Mouse (Mus musculus) liver, adult (tissue): ENCODE measurements around the gene Nyap2.

Experiments
- GATA4 ChIP-seq: IDR thresholded peaks from 2 replicates; pipeline ENCODE4 v1.6.1; 2014; ENCODE audit warnings: mild to moderate bottlenecking, low read length; ENCODE audit not compliant: insufficient replicate concordance

Gene Nyap2

DNA sequence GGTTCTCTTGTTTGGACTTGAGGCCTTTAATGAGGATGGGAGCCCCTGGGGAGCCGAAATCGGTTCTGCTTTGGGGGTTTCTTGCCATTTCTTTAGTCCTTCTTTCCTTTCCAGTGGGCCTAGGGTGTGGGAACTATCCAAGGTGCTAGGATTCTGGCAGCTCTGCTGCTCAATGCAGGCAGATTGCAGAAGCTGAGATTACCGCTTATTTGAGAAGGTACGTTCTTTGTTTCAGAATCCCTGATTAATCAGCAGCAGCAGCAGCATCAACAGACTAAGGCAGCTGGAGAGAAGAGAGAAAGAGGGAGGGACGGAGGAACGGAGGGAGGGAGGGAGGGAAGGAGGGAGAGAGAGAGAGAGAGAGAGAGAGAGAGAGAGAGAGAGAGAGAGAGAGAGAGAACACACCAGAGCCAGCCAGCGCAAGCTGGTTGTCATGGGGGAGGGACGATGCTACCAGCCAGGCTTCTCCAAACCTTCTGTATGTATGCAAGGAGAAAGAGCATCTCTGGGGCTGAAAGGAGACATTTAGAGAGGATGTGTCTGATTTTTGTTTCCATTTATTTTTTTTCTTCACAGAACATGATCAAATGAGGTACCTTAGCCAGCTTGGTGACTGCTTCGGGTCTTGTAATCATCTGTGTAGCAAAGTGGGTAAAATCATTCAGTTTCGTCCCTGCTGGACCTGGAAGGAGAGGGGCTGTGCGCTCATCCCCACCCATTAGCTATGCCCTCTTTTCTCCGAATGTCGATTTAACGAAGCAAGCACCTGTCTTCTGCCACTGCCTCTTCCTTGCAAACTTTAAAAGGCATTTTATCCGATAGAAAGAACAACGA is at the start of gene Nyap2:
TSS of gene Nyap2 (plus strand) at position 120 of the 834 bp plus-strand sequence.
- no peak for TF ChIP-seq GATA4

DNA sequence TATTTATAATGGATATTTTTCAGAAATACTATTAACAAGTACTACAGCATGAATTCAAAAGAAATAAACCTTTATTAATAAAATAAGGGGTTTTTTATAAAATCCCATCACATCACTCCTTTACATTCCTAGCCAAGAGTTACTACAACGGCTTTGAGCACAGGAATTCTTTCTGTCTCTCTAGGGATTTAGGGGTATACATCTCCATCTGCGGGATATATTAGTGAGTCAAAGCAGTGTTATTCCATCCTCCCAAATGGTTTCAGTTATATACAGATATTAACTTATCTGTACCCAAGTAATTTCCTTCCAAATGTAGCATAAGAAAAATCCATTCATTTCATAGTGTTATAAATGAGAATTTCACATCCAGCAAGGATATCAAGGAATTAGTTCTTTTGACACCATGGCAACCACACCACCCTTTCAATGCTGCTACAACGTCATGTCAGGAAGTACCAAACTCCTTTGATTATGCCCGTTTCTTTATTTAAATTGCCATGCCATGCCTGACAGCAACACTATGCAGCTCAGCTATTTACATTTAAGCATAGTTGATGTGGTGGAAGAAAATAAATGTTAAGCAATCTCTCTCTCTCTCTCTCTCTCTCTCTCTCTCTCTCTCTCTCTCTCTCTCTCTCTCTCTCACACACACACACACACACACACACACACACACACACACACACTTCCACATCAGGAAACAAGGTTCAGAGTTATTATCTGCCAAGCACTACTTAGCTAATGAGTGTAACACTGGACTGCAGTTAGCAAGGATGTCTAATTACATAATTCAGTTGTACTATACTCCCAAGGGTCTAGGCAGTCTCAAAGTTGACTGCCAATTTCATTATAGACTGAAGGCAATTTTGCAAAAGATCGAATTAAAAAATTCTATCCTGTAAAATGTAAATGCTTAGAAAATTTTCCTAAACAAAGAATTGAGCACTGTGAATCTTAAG is 33.6 kb upstream of the Nyap2 start:
- no peak for TF ChIP-seq GATA4

- no peak for TF ChIP-seq GATA4
Observed at GRCm38 (mm10) chr1:81058340-81058739, 18.4 kb upstream of the Nyap2 start.

DNA sequence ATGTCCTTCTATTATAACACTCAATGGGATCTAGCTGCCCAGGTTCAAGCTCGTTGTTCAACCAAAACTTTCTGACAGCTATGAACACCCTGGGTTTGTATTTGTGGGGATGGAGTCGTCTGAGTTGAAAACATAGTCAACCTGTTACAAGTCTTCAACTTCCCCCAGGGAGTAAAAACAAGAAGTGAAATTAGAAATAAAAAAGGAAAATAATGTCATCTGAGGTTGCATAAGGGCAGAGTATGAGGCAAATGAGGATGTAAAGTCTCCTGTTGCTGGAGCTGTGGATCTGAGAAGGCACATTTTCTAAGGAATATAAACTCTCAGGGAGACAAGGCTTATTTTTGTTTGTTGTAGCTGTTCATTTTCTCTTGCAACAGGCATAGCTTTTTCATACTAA is 17.9 kb upstream of the Nyap2 start:
- no peak for TF ChIP-seq GATA4

DNA sequence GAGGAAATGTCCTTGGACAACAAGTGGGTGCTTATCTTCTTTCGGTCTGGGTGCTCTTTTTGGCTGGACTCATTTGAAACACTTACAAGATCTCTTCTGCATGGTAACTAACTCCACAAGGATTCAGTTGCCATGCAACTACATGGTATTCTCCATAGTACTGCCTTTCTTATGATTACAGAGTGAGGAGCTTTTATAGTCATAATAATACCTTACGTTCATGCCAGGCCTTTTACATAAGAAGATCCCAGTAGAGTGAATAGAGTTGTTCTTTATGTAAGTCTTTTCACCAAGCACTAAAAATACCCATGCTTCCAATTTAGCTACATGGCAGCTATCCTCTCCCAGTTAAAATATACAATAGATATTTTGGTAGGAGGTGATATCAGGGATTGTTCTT is 13.9 kb upstream of the Nyap2 start:
- TF ChIP-seq GATA4: no peak

DNA sequence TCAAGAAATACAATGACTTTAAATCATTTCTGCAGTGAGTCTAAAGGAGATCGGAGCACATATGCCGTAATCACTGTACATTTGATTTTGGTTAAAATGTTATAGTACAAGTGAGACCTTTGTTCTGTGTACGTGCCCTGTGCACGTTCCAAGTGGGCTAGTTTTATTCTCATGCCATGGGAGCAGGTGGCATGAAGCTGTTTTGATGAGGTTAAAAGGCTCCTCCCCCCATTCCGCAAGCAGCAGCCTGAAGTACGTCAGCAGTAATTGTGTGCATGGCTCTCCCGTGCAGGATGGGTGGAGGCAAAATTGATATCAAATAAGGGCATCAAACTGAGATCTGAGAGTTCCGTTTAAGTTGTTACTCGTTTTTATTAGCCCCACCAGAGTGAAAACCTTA is 491 bp upstream of the Nyap2 start:
- no peak for TF ChIP-seq GATA4

- TF ChIP-seq GATA4: no peak
Observed at GRCm38 (mm10) chr1:81077665-81078314, 1.0 kb downstream of the Nyap2 start.

DNA sequence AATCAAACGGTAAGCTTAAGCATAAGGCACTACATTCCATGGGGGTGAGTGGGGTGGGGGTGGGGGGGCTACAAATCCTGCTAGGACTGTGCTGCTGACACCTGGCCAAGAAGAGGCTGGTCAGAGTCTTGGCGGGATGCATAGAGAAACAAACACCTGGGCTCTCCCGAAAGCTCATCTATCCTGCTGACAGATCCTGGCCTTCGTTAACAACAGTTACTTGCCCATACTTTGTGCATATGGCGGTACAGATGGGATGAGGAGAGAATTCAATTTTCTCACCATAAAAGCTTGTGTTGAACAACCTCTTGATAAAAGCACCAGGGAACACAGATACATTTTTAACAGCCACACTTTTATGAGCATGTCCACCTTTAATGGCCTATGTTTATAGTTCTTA is 10.7 kb downstream of the Nyap2 start:
- no peak for TF ChIP-seq GATA4

- no peak for TF ChIP-seq GATA4
Observed at GRCm38 (mm10) chr1:81090400-81090799, 13.7 kb downstream of the Nyap2 start.

- no peak for TF ChIP-seq GATA4
Observed at GRCm38 (mm10) chr1:81090979-81091378, 14.2 kb downstream of the Nyap2 start.

GRCm38 (mm10) chr1:81092056-81092455 is 15.3 kb downstream of the Nyap2 start:
- no peak for TF ChIP-seq GATA4

GRCm38 (mm10) chr1:81092886-81093285 is 16.1 kb downstream of the Nyap2 start:
- TF ChIP-seq GATA4: no peak

DNA sequence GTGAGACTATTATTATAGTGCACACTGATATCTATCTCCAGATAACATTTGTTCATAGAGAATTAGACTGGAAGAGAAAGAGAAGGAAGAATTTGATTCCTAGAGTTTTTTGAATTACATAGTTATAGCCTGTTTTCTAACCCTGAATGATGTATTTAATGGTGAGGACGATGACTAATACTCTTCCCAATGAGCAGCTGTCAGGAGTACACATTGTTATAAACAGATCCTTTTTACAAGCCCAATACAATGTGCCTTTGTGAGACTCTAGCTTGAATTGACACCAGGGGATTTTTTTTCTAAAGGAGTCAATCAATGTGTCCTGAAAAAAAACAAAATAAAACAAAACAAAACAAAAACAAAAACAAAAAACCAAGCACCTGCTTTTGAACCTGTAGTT is 22.2 kb downstream of the Nyap2 start:
- TF ChIP-seq GATA4: no peak

- no peak for TF ChIP-seq GATA4
Observed at GRCm38 (mm10) chr1:81101749-81102148, 25.0 kb downstream of the Nyap2 start.

DNA sequence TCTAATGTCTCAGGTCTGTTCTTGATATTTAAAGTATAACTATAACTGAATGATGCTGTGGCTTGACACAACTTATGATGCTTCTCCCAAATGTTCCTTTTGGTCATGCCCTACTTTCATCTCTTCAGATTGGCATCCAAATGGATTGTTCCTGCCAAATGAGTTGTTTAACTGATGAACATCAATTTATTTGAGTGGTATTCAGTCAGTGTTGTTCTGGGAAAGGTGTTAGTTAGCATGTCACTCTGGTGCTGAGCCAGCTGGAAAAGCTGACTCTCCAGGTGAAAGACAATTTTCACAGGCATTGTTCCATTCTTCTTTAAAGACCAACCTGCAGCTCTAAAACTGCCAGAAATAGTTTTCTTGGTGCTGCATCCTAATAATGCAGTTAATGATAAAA is 43.0 kb downstream of the Nyap2 start:
- no peak for TF ChIP-seq GATA4
